Mouse (Mus musculus) layer of hippocampus, adult 8-10 months (tissue): Measurements from ENCODE around the gene Heyl. TPM values are rescaled to one million over a fixed set of nuclear protein-coding genes. Genes with fewer than 3 reads are reported as not detected.
"Not testable (repeated sequence)": the region's sequence is repeated elsewhere in the genome, so short reads cannot be mapped to it uniquely, and the experiment has no call there.

Source experiments
- DNase-seq, 2 experiments: peaks; one replicate each; pipeline ENCODE4 v3.0.0; 2022; ENCODE audit warnings: low spot score in 2 of 2
- total RNA-seq, 4 experiments: library from RNA; stranded (reverse); gene quantifications; 2 replicates each; pipeline ENCODE4 v1.2.4; 2022

The Heyl gene
- total RNA-seq, 4 experiments from 2014 or later: 2.9 to 5.2 (median 3.5) TPM

DNA sequence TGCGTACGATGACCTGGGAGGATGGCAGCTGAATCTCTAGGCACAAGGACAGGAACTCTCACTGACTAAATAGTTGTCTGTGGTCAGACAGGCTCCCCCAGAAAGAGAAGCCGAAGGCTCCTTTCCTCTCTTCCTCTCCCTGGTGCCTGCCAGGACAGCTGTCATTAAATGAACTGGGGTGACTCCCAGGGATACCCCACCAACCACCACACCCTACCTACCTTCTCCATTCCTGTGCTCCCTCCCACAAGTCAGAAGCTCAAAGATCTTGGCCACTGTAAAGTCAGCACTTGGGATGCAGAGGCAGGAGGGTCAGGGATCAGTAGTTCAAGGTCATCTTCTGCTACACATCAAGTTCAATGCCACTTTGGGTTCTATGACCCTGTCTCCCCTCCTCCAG lies 515 bp upstream of the Heyl start:
- no peak for DNase-seq

DNA sequence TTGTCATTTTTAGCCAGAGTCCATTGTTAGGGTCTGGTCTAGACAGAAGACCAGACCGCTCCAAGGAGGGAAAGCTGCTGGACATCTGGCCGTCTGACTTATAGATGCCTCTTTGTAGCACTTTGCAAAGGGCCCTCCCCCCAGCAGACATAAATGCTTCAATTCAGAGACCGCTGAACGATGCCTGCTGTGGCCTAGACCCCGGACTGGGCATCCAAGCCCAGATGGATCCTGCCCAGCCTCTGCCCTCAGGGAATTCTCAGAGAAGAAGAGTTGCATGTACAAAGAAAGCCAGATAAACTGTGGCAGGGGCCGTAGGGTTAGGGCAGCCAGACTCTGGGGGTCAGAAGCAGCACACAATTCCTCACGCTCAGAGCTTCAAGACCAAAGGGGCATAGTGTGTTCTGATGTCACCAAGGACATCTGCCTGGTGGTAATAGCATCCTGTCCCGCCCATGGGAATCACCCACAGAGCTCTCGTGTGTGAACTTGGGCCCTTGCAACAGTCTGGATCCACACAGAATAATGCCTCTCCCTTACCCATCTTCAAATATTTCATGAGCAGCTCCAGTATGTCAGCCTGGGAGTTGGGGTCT lies 2.6 kb downstream of the Heyl start:
- DNase-seq: no peak

DNA sequence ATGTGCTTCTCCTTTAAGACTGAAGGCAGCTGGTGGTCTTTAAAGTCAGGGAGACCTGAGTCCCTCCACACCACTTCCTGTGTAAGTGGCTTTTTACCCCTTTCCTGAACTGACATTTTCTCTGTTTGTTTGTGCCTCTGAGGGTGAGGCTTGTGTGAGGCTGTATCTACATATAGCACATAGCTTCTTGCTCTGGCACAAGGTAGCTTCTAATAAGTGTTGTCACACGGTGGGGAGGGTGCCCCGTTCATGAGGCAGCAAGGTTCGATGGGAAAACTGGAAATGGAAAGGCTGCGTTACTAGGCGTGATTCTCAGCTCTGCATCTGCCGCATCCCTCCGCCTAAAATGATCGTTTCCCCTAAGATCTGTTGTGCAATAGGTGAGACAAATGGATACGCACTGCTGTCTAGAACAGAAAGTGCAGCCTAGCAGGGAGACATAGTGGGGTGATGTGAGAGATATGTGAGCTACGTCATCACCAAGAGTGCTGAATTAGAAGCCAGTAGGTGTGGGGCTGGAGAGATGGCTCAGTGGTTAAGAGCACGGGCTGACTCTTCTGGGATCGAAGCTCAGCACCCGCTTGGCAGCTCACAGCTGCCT lies 3.2 kb downstream of the Heyl start:
- no peak for DNase-seq

DNA sequence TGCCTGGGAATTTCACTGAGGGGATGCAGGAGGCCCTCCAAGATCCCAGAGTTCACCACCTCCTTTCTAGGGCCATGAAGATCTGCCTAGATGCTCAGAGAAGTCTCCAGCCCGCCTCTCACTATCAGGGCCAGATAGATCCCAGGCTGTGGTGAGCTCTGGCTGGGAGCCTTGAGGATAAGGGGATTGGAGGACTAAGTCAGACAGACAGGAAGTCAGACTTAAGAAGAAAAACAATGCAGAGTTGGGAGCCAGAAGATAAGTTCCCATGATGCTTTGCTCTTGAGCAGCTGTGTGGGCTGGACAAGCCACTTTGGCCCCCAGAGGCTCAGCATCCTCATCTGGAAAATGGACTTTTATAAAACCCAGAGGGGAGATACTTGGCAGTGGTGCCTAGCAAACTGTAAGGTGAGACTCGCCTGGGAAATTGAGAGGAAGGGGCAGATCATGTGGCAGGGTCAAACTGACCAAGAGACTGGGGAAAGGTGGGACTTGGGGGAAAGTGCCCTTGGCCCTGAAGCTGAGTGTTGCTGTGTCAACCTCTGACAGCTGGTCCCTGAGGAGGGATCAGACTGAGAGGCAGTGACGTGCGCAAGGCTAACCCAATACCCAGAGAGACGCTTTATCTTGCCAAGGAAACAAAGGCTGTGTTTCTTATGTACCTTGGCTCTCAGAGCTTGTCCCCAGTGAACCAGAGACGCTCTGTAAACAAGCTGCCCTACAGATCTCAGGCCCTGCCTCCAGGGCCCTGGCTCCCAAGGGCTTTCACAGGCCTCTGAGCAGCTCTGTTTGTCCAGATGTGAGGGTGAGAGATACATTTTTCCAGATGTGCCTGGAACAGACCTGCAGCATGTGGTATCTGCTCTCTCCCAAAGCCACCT lies 4.3 kb downstream of the Heyl start:
- DNase-seq: no peak

DNA sequence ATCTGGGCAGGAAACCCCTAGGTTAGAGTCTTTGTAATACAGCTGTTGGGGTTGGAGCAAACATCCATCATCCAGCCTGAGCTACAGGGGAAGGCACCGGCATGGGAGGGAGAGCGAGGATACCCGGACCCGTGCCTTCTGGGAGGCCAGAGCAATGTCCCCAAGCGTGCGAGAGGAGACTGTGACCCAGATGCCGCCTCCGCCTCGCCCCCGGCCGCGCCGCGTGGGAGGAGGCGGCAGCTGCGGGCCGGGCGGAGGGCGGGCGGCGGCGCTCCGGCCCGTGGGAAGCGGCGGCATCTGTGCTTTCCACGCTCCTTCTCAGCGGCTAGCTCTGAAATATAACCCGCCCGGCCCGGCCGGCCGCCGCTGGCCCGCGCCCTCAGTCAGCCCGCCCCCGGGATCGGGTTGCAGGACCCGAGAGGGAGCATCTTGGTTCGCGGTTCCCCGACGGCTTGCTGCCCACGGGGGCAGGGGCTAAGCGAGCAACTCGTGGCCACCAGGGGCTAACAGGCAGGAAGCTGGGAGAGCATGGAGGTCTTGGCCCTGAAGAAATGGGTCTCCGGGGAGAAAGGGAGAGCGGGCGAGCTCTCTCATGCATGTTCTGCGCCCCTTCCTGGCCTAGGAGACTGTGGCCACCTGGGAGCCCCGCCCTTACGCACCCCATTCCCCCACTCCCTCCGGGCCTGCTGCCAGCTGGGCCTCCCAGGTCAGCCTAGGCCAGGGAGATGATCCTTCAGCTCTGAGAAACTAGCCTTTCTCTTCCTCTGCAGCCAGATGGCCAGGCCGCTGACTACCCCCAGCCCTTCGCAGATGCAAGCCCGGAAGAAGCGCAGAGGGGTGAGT lies 6.2 kb downstream of the Heyl start:
- no peak for DNase-seq

DNA sequence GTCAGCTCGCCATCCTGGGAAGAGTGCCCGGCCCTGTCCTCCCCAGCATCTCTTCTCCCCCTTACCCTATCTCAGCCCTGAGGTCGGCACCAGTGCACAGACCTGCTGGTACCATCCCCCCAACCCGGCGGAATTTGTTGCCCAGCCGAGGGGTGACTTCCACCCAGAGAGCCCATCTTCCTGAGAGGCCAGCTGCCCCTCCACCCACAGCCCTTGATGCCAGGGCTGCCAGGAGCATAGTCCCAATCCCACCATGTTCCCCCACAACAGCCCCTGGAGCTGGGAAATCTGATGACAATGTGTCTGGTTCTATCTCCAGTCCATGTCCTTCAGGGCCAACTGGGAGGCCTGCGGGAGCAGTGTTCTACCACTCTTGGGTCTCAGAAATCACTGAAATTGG lies 12.9 kb downstream of the Heyl start:
- no peak for DNase-seq

DNA sequence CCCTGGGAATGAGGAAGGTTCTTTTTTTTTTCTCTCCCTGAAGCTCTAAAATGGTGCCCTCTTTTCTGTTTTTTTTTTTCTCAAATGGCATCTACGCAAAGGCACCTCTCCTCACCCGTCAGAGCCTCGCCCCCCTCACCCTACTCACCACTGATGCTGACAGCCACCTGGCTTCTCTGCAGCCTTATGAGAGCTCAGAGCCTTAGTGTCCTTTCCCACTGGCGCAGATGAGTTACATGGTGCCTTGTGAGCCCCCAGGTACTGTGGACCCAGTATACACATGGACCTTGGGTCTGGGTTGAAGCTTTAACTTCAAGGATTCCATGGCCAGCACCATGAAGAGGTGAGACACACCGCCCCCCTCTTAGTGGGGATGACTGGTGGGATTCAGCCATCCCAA lies 13.3 kb downstream of the Heyl start:
- no peak for DNase-seq

DNA sequence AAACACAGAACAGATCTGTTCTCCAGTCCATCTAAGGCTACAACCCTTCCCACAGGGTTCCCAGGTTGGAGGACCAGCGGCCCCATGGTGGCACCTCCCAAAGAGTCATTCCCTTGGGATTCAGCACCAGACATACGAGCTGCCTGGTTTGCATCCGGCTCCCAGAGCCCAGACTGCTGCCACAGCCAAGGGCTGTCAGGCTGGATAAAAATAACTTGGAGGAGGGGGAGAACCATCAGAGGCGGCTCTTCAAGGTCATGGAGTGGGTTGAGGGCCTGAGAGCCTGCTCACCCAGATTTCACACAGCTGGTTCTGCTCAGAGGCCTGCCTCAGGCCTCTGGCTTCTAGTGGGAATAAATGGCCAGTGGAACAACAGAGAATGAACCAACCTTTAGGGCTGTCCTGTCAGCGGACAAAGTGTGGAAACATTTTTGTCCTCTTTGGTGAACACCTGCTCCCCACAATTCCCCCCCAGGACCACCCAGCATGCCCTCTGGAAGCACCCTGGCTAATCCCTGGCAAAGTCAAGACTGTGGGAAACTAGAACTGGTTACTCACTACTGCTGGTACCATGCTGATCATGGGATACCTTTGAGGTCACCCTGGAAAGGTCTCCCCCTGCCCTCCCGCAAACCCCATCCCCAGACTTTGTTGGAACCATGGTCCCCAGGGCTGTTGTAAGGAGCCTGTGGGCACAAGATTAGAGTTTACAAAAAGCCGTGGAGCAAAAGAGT lies 14.0 kb downstream of the Heyl start:
- no peak for DNase-seq

DNA sequence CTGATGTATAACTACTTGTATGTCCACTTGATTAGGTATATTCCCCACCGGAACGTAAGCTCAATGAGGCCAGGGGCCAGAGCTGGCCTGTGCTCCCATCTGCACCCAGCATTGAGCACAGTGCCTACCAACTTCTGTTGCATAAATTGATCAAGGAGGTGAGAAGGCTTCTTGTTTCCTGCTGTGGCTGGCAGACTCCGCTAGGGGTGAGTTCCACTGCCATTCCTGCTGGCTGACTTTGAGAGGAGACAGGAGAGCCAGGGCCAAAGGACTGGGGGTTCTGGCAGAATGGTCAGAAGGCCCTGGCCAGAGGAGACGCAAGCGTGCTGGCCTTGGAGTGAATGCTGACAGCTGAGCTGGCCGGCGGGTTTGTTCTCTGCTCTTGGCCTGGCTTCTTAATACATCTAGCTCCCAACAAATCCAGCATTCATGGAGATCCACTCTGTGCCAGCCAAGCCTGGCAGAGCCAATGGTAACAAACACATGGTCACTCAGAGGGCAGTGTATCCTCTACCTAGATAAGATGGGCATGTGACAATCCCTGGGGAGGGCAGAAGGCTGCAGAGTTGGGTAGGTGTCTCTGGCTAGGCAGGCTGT lies 15.7 kb downstream of the Heyl start:
- DNase-seq: peak; percentile 84 to 88

DNA sequence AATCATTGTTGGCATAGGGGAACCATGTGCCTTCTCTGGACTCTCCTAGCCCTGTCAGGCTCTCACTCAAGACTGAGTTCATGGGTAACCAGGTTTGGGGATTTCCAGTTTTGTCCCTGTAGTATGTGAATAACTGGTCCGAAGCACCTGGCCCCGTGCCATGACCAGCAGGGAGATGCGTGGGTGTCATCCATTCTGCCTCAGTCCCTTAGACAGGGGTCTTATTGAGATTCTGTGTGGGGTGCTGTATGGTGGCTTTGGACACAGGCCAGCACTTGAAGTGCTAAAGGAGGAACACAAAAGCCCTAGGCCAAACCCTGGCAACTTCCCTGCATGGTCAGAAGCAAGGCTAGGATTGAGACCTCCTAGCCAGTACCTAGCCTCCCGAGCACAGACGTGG lies 18.9 kb downstream of the Heyl start:
- DNase-seq: peak in 1 of 2 experiments; percentile 32

DNA sequence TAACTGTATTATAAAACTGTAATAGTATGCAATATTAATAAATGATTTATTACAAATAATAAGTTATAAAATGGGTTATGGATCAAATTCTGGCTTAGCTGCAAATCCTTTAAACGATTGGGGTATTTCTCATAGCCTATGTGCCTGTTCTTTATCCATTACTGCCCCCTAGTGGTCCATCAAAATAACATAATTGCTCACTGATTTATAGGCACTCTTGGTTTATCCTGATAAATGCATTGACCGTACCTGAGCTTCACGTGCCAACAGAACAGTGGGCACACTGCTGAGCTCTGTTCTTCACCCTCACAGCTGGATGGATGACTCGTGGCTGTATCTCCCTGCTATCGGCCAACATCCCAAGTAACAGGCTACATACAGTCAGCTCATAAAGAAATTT lies 21.3 kb downstream of the Heyl start:
- DNase-seq: no peak

DNA sequence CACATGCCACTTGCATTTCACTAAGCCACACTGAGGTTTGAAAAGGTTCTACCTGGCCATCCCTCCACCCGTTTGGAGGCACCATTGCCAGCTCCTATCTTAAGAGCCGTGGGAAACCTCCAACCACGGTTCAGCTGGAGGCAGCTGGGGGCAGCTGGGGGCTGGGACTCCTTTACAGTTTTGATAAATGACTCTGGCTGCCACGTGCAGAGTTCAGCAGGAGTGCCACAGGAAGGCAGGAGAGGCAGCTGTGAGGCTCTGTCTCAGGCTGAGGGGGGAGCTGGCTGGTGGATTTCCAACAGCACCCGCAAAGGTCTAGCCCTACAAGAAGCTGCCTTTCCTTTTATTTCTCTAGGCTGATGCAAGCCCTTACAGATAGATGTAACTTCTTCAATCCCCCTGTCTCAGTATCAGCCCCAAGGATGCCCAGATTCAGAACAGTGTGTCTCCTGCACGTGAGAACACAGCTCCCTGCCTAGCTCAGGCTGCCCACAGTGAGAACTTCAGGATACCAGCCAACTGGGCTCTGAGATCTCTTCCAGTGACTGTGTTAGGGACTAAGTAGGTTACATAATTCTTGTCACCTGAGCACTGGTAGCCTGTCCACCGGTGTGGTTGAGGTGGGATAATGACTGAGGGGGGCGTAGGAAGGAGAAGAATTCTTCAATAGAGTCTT lies 26.9 kb downstream of the Heyl start:
- DNase-seq: no peak

DNA sequence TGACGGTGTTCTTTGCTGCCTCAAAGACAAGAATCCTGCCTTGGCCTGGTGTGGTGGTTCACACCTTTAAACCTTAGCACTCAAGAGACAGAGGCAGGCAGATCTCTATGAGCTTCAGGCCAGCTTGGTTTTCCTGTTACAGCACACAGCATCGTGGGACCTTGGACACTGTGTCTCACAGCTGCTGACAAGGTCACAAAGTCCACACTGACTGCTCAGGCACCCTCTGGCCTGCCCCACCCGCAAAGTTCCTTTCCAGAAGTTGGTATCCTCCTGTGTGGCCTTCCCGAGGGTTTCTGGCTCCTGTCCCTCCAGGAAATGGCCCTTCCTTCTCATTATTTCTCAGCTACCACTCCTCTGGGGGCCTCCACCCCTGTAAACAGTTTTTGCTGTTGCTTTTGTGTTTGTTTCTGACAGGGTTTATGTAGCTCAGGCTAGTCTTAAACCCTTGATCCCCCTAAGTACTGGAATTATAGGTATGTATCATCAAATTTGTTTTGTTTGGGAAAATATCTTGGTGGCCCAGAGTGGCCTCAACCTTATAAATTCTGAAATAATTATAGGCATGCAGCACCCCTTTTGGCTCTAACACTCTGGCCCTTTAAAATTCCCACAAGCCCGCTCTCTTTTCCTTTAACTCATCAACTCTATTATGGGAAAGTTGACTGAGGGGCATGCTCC lies 28.5 kb downstream of the Heyl start, which contains the start of gene Pabpc4:
Gene Pabpc4 (plus strand): TSS at position 631 of the 681 bp plus-strand sequence.
- DNase-seq: no peak

DNA sequence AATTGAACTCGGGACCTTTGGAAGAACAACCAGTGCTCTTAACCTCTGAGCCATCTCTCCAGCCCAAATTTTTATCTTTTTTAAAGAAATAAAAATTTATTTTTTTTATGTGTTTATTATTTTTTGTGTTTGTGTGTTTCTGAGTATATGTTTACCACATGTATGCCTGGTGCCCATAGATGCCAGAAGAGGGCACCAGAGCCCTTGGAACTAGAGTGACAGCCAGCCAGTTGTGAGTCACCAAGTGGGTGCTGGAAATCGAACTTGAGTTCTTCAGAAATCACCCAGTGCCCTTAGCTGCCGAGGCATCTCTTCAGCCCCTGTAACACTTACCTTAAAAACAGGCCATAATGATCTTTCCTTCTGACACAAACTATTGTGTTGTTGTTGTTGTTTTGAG lies 37.7 kb downstream of the Heyl start:
- no peak for DNase-seq

DNA sequence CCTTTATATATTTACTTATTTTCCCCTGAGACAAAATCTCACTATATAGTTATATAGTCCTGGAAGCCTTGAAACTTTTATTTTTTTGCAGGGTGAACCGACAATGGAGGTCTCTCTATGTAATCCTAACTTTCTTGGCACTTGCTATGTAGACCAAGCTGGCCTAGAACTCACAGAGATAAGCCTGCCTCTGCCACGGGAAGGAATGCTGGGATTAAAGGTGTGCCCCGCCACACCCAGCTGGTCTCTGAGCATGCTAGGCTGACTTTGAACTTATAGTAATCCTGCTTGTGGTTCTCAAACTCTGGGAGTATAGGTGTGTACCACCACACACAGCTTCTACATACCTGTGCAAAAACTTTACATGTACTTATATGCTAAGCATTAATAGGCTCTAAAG lies 46.8 kb downstream of the Heyl start:
- no peak for DNase-seq

DNA sequence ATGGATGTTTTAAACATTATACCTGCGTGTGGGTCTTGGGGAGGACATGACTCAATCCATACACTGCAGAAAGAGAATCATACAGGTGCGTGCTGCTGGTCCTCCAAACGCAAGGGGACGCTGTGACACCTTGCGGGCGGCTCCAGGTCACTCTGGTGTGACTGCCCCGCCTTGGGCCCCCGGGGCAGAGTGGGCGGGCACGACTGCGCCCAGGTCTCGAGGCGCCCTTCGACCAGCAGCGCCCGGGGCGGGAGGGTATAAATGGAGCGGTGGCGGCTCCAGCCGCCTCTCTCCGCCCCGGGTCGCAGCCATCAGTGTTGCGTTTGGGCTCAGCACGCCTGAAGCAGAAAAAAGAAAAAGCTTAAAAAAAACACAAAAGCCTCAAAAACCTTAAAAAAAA lies 49.1 kb downstream of the Heyl start:
- DNase-seq: peak; percentile 68 to 83

DNA sequence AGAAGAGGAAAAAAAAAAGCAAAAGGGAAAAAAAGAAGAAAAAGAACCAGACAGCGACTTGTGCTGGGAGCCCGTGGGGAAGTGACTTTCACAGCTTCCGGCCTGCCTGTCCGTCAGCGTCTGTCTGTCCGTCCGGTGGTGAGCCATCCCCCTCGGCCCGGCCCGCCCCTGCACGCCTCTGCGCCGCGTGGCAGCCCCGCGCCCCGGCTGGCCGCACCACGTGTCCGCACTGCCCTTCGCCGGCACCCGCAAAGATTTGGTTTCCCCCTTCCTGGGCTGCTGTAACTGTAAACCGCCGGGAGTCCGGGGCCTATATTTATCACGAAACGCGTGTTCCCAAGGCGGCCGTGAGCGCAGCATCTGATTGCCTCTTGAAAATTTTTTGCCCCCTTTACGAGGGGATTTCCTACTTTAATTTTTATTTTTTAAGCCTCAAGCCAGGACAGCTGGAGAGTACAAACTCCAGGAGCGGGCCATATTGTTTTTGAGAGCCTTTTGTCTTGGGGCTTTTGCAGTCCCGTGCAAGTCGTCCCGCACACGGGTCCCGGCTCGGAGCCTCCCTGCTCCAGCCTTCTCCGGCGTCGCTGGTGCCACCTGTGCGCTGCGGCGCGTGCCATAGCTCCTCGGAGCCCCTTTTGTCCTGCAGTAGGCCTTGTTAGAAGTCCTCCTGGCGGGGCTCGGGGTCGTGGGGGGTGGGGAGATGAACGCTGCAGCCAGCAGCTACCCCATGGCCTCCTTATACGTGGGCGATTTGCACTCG lies 49.7 kb downstream of the Heyl start:
- not testable (repeated sequence) for DNase-seq

DNA sequence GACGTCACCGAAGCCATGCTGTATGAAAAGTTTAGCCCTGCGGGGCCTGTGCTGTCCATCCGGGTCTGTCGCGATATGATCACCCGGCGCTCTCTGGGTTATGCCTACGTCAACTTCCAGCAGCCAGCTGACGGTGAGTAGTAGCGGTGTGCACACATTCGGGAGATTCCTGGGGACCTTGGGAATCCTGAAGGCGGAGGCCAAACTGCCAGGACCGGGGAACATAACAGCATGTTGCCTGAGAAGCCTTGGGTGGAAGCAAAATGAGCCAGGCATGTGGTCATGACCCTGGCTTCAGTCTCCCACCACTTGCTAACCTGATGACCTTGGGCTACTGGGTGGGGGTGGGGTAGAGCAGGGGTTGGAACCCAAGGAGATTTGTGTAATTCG lies 50.3 kb downstream of the Heyl start:
- DNase-seq: not testable (repeated sequence)
